Mouse (Mus musculus) right cerebral cortex, adult 2 months (tissue): Measurements from ENCODE around the gene Hs2st1.

Experiments
- DNase-seq, 2 experiments: peaks; one replicate each; pipeline ENCODE4 v3.0.0; 2021 to 2022; ENCODE audit warnings: low spot score in 2 of 2

Gene Hs2st1

GRCm38 (mm10) chr3:144437871-144438398 is 132.0 kb downstream of the Hs2st1 start:
- DNase-seq, result no peak

- DNase-seq, result no peak
Measured at GRCm38 (mm10) chr3:144436076-144436475, 133.9 kb downstream of the Hs2st1 start.

GRCm38 (mm10) chr3:144435281-144435680 is 134.7 kb downstream of the Hs2st1 start:
- no peak for DNase-seq

GRCm38 (mm10) chr3:144434276-144434675 is 135.7 kb downstream of the Hs2st1 start:
- no peak for DNase-seq

DNA sequence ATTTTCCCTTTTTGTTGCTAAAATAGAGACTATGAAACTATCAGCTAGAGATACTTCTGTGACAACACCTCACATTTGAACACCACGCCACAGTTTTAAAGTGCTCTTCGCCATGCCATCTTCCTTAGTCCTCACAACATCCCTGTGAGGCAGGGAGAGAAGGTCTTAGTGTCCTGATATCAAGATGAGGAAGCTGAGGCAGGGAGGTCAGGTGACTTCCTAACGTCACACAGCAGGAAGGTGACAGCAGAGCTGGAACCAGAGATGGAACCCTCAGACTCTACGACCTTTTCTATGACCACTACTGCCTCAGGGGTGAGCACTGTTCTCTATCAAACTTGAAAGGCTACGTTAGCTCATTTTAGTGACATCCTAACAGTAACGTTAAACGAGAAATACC is 136.9 kb downstream of the Hs2st1 start:
- no peak for DNase-seq

DNA sequence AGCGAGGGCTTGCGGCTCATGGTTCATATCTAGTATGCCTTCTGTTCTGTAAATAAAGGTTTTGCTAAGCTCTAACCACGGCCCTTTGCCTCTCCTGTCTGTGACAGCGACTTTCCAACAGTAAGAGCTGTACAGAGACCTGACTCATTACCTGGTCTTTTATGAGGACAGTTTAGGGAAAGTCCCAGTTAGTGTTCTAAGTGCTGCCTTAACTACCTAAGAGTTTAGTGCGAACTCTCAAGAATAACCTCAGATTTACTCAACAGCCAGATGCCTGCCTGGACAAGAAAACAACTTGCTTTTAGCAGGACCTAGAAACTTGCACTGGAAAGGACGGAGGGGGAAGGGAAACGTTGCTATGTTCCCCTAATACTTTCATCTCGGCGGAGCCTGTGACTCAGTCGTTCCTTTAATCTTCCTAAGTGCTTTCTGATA is 137.8 kb downstream of the Hs2st1 start:
- no peak for DNase-seq

- DNase-seq, result no peak
Measured at GRCm38 (mm10) chr3:144428514-144429431, 141.2 kb downstream of the Hs2st1 start.

- peak; percentile 70 to 83 for DNase-seq
Measured at GRCm38 (mm10) chr3:144425041-144425448, 144.9 kb downstream of the Hs2st1 start.

- no peak for DNase-seq
Measured at GRCm38 (mm10) chr3:144421404-144422180, 148.4 kb downstream of the Hs2st1 start.

- DNase-seq, result no peak
Measured at GRCm38 (mm10) chr3:144413821-144414220, 156.2 kb downstream of the Hs2st1 start.

GRCm38 (mm10) chr3:144412538-144413272 is 157.3 kb downstream of the Hs2st1 start:
- DNase-seq, result no peak

DNA sequence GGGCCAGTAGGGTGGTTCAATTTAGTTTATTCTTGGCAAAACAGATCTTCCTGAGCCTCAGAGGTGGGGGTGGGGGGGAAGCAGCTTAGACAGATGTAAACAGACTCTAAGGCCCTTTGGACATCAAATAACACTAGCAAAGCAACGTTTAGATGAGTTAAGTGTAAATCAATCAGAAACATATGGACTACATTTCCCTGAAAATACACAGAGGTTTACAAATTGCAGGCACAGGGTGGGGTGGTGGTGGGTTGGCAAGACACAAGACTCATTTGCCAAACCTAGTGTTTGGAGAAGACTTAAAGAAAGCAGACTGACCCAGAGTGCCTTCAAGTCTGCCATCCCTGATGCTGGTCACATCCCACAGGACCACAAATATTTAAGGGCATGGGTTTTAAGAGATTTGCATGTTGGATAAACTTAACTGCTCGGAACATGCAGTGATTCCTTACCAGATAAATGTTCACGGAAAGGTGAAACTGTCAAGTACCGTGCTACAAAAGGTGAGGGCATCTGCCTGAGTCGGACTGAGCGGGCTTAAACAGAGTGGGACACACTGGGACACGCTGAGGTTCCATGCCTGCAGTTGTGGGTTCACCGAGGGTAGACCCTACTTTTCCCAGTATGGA is 158.2 kb downstream of the Hs2st1 start:
- DNase-seq, result no peak

- no peak for DNase-seq
Measured at GRCm38 (mm10) chr3:144411051-144411542, 158.9 kb downstream of the Hs2st1 start.

DNA sequence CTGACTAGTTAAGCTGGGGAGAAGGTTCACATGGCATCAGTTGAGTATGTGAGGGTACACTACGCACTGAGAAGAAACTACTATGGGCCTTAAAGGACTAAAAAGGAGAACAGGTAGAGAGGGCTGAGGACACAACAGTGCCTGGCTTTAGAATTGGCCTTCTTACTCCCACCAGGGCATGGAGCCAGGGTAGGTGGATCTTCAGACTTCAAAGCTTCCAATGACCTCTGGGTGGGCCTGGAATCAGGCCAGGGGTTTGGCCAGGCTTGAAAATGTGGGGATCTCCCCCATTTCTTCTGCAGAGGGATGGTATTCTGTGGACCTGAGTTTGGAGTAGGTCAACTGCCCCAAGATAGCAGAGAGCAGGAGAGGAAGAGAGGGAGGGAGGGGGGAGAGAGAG is 161.0 kb downstream of the Hs2st1 start:
- no peak for DNase-seq

DNA sequence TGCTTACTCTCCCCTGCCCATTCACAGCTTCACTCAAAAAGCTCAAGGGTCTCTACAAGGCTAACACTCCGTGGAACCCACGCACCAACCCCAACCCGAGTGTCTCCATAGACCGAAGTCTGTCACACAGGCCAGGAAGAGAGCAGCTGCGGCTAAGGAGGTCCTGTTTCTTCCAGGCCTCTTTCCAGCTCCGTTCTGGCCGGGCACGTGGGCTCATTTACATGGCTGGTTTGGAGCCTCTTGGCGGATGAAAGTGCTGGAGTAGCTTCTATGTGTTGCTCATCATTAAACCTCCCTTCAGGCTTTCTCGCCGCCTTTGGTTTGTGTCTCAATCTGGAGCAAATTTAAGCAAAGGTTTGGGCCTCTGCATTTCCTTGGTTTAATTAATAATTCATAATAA is 164.7 kb downstream of the Hs2st1 start:
- DNase-seq, result no peak

DNA sequence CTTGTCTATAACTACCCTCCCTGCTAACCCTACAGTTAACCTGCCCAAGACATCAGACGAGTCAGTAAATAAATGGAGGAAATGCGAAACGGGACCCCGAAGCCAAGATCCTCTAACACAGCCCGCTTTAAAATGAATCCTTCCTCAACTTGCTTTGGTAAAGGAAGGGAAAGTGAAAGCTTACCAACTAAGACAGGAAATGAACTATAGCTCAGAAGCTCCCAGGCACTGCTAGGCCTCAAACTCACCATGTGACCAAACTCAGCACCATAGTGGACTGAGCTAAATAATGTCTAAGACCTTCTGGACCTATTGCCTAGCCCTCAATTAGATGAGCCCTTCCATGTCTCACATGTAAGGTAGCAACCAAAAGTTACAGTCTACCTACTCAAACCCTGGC is 168.7 kb downstream of the Hs2st1 start:
- DNase-seq, result no peak

DNA sequence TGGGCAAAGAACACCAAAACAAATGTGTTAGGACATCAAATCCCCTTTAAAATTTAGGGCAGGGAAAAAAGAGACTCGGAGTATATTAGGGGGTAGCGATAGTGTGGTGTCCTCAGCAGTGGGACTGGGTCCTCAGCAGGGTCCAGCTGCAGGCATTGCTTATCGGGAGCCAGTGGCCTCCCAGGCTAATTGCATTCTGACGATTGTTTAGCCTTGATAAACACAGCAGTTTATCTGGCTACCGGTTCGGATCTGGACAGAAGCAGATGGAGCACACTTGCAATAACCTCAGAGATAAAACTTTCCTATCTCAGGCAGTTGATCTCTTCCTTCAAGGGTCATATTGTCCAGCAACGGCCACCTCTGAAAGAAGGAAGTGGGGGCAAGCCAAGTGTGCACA is 169.1 kb downstream of the Hs2st1 start:
- DNase-seq, result no peak

DNA sequence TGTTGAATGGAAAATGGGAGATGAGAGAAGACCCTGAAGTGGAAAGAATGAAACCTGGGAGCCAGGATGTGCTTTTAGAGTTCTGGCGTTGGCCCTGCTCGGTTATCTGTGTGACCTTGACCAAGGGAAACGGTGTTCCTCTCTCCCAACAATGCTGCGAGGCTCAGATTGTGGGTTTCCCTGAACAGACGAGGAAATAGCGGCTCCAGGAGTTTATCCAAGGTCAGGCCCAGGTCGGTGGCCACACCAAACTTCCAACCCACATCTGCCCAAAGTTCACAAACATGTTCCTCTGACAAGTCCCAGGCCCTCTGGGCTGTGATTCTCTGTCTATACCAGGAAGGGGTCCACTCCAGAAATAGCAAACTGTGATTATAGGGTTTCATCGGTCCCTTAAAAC is 169.6 kb downstream of the Hs2st1 start:
- DNase-seq, result no peak

DNA sequence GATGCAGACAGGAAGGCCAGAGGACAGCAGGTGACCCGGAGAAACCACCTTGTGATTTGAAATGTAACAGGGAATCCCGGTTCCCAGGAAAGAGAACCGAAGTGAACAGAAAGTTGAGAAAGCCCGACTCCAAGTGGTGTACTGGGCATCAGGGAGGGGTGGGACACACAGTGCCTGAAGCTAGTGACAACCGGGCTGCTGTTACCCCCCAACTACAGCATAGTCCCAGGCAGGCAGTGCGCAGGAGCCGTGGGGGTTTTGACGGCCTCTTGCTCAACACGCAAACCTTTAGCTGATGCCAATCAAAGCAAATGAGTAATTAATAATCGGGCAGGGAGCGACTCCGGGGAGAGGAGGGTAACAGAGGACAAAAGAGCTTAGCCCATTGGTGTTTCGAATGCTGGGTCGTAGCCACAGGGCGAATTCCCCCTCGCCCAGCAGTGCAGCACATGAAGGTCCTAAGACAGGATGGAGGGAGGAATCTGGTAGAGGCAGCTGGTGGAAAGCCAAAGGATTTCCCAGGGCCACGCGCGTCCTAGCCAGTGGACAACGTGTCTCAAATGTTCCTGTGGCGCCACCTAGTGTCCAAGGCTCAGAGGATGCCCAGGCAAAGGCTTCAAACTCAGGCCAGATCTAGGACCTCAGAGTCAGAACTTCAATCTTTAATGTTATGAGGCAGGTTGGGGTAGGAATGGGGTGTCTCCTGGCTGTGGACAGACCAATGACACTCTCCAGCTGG is 170.5 kb downstream of the Hs2st1 start:
- peak; percentile 94 to 96 for DNase-seq

- no peak for DNase-seq
Measured at GRCm38 (mm10) chr3:144398166-144398565, 171.8 kb downstream of the Hs2st1 start.
